Mouse (Mus musculus): Measurements from ENCODE around the gene Adi1. TPM values are rescaled to one million over a fixed set of nuclear protein-coding genes. Genes with fewer than 3 reads are reported as not detected.

The Adi1 gene
- polyA plus RNA-seq, 1 experiment from 2014 or later: 32.1 TPM

DNA sequence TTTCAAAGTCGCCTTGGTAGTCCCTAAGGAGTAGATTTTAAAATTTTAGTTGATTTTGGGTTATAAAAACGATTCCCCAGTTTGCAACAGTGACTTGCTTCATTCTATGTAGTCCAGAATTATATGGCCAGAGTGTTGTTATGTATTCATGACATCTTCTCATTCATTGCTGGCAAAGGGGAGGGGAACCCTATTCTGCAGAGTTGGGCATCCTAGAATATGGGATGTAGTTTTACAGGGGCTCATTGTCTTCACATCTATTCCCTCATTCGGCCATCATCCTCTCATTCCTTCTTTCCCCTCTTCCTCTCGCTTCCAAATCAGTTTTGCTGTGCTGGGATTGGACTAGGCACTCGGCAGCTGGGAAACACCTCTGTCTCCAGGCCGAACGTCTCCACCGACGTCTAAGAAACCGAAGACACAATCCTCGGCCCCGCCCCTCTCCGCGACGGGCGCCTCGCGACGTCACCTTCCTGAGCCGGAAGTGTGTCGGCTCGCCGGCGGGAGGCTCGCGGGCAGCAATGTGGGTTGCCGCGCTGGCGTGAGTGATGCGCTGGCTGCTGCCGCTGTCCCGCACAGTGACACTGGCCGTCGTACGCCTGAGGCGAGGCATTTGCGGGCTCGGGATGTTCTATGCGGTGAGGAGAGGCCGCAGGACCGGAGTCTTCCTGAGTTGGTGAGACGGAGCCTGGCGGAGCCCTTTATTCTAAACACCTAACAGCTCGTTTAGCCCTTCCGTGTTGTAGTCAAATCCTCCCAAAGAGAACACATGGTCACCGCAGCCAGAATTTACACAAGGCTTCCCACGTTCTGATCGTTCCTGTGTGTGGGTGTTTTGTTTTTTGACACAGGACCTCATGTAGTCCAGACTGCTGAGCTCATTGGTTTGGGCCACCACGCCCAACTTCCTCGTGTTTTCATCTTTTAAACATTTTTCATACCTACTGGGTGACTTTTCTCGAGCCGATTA is 25.6 kb upstream of the Adi1 start, which contains the start of gene Rnaseh1:
Gene Rnaseh1 (plus strand): TSS at position 462 of the 970 bp plus-strand sequence.
- Histone ChIP-seq H3K9me3 (ENCODE audit: control insufficient read depth, low read length) (no peaks in the 10 kb centered on the region), H3K9ac (ENCODE audit: low read depth, low read length) (peak within 1 kb of the TSS; percentile 78), H3K4me1 (ENCODE audit: control insufficient read depth, insufficient read depth, low read depth, low read length) (peaks cover 5% of the 10 kb centered on the region), H3K4me2 (ENCODE audit: low read length) (peak within 1 kb of the TSS; percentile 90), H3K36me3 (ENCODE audit: control insufficient read depth, insufficient read depth, low read length) (peaks cover 5% of the 10 kb centered on the region; the same call in 1 of the 2 replicates), H3K4me3 (ENCODE audit: low read length) (peak within 1 kb of the TSS; percentile 83), H3K27ac (ENCODE audit: low read depth, low read length) (peak within 1 kb of the TSS; percentile 79), H3K27me3 (replicated peaks; ENCODE audit: control insufficient read depth, insufficient read depth, low read length) (no peaks in the 10 kb centered on the region)
- peak; percentile 97 for ATAC-seq
- 2% methylated on average over 52 of the region's 52 CpGs for WGBS

DNA sequence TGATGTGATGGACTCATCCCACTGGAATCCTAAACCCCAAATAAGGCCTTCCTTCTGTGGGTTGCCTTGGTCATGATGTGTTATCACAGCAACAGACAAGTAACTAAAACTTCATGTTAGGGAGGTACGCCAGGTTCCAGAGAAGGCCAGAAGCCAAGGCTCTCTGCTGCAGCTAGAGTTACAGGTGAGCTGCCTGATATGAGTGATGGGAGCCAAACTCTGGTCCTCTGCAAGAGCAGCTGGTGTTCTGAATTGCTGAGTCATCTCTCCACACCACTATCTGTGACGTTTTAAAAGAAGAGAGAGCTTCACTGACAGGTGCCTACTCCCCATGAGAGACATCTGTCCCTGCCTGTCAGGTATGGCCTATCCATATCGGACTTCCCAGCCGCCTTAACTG is 12.4 kb upstream of the Adi1 start:
- WGBS: 89% methylated on average over 4 of the region's 4 CpGs
- H3K4me1 ChIP-seq (ENCODE audit: control insufficient read depth, insufficient read depth, low read depth, low read length): no peaks in the 10 kb centered on the region
- H3K4me2 ChIP-seq (ENCODE audit: low read length): no peak overlapping the region
- ATAC-seq: no peak
- no peak overlapping the region for H3K9ac ChIP-seq (ENCODE audit: low read depth, low read length)
- no peaks in the 10 kb centered on the region for H3K9me3 ChIP-seq (ENCODE audit: control insufficient read depth, low read length)
- no peaks in the 10 kb centered on the region for H3K27me3 ChIP-seq (replicated peaks; ENCODE audit: control insufficient read depth, insufficient read depth, low read length)
- no peak overlapping the region for H3K4me3 ChIP-seq (ENCODE audit: low read length)
- H3K36me3 ChIP-seq (ENCODE audit: control insufficient read depth, insufficient read depth, low read length): peaks cover 21% of the 10 kb centered on the region
- no peak overlapping the region for H3K27ac ChIP-seq (ENCODE audit: low read depth, low read length)

DNA sequence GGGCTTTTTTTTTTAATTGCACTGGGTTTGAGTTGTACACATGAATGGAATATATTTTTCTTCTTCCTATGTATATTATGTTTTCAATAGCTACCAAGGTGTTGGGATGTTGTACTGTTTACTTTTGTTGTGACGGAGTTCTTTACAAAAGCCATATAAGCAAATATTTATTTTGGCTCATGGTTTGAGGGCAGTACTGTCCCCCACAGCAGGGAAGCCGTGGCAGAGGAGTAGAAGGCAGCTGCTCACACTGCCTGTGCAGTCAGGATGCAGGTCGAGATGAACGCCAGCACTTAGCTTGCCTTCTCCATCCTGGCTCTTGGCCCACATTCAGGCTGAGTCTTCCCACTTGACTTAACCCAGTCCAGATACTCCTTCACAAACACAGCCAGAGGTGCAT is 8.3 kb upstream of the Adi1 start:
- Histone ChIP-seq H3K4me3 (ENCODE audit: low read length) (no peak overlapping the region), H3K9ac (ENCODE audit: low read depth, low read length) (no peak overlapping the region), H3K36me3 (ENCODE audit: control insufficient read depth, insufficient read depth, low read length) (no peaks in the 10 kb centered on the region), H3K27me3 (replicated peaks; ENCODE audit: control insufficient read depth, insufficient read depth, low read length) (no peaks in the 10 kb centered on the region), H3K4me2 (ENCODE audit: low read length) (no peak overlapping the region), H3K9me3 (ENCODE audit: control insufficient read depth, low read length) (no peaks in the 10 kb centered on the region), H3K4me1 (ENCODE audit: control insufficient read depth, insufficient read depth, low read depth, low read length) (no peaks in the 10 kb centered on the region), H3K27ac (ENCODE audit: low read depth, low read length) (no peak overlapping the region)
- ATAC-seq: no peak
- WGBS: 60% methylated on average over 4 of the region's 4 CpGs

DNA sequence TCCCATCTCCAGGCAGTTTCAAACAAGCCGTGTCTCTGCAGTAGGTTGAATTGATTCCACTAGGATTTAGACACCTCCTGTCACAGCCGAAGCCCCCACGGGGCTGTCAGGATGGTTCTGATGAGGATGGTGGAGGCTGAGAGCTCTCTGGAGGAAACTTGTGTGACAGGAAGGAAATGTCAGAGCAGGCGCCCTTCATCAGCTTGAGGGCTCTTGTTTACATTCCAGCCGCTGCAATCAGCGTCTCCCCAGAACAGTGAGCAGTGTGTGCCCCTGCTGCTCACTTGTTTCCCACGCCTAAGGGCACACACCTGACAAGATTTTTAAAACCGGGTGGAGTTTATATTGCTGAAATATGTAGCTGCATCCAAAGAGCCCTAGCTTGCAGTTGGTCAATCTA is 7.7 kb upstream of the Adi1 start:
- no peak for ATAC-seq
- H3K4me3 ChIP-seq (ENCODE audit: low read length): no peak overlapping the region
- no peak overlapping the region for H3K9ac ChIP-seq (ENCODE audit: low read depth, low read length)
- H3K27ac ChIP-seq (ENCODE audit: low read depth, low read length): no peak overlapping the region
- H3K36me3 ChIP-seq (ENCODE audit: control insufficient read depth, insufficient read depth, low read length): no peaks in the 10 kb centered on the region
- no peak overlapping the region for H3K4me2 ChIP-seq (ENCODE audit: low read length)
- no peaks in the 10 kb centered on the region for H3K9me3 ChIP-seq (ENCODE audit: control insufficient read depth, low read length)
- H3K4me1 ChIP-seq (ENCODE audit: control insufficient read depth, insufficient read depth, low read depth, low read length): no peaks in the 10 kb centered on the region
- WGBS: 51% methylated on average over 8 of the region's 8 CpGs
- no peaks in the 10 kb centered on the region for H3K27me3 ChIP-seq (replicated peaks; ENCODE audit: control insufficient read depth, insufficient read depth, low read length)

DNA sequence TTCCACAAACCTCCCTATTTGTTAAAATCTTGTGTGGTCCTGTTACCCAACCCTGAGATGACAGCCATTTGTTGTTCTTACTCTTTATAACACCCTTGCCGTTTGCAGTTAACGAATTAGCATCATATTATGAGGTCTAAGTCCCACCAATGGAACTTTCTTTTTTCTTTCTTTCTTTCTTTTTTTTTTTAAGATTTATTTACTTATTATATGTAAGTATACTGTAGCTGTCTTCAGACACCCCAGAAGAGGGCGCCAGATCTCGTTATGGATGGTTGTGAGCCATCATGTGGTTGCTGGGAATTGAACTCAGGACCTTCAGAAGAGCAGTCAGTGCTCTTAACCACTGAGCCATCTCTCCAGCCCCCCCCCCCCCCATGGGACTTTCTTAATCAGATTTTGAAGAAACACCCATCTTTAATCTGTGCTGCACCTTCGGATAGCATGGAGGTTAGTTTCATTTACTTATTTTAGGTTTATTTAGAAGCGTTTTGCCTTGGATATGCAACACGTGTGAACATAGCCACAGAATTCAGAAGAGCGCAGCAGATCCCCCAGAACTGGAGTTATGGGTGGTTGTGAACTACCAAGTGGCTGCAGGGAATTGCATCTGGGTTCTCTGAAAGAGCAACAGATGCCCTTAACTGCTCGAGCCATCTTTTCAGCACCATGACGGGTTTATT is 852 bp upstream of the Adi1 start:
- Histone ChIP-seq H3K27me3 (replicated peaks; ENCODE audit: control insufficient read depth, insufficient read depth, low read length) (no peaks in the 10 kb centered on the region), H3K4me2 (ENCODE audit: low read length) (peak overlapping the region; percentile 66)

DNA sequence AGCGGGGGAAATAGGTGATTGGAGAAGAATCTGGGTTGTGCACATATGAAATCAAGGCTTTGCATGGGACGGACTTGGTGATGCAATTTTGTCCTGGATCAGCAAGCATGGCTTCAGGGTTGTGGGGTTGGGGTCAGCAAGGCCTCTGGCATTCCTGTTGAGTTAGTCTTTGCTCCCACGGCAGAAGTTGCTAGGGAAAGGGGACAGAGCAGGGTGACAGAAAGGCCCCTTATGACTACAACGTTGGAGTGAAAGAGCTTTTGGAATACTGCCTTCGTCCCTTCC is 836 bp downstream of the Adi1 start:
- no peak for ATAC-seq

More for the DNA sequence above, 852 bp upstream of the Adi1 start:
- H3K4me1 ChIP-seq (ENCODE audit: control insufficient read depth, insufficient read depth, low read depth, low read length): peaks cover 9% of the 10 kb centered on the region
- no peaks in the 10 kb centered on the region for H3K36me3 ChIP-seq (ENCODE audit: control insufficient read depth, insufficient read depth, low read length)
- no peak overlapping the region; the same call in 1 of the 2 replicates for H3K4me3 ChIP-seq (ENCODE audit: low read length)
- ATAC-seq: no peak
- 86% methylated on average over 10 of the region's 10 CpGs for WGBS
- H3K9me3 ChIP-seq (ENCODE audit: control insufficient read depth, low read length): no peaks in the 10 kb centered on the region
- H3K27ac ChIP-seq (ENCODE audit: low read depth, low read length): peak overlapping the region; percentile 92
- H3K9ac ChIP-seq (ENCODE audit: low read depth, low read length): no peak overlapping the region

DNA sequence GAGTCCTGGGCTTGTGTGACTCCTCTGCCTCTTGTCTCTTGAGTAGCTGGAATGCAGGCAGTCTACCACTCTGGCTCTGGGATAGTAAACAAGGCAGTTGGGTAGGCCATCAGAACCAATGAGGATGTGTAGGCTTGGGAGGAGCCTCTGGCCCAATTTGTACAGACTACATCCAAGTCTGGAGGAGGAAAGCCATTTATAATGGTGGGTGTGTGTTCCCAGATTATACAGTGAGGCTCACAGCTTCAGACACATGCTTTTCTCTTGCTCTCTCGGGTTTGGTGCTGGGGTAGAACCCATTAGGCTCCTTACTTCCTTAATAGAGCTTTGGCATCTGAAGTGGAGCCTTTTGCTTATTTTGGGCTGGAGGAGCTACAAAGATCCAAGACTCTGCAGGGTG is 9.6 kb downstream of the Adi1 start:
- H3K4me3 ChIP-seq (ENCODE audit: low read length): no peak overlapping the region
- WGBS: 81% methylated on average over 1 of the region's 1 CpGs
- no peaks in the 10 kb centered on the region for H3K27me3 ChIP-seq (replicated peaks; ENCODE audit: control insufficient read depth, insufficient read depth, low read length)
- H3K27ac ChIP-seq (ENCODE audit: low read depth, low read length): no peak overlapping the region
- ATAC-seq: no peak
- H3K4me2 ChIP-seq (ENCODE audit: low read length): no peak overlapping the region
- H3K36me3 ChIP-seq (ENCODE audit: control insufficient read depth, insufficient read depth, low read length): peaks cover 2% of the 10 kb centered on the region; the same call in 1 of the 2 replicates
- H3K9me3 ChIP-seq (ENCODE audit: control insufficient read depth, low read length): no peaks in the 10 kb centered on the region
- H3K4me1 ChIP-seq (ENCODE audit: control insufficient read depth, insufficient read depth, low read depth, low read length): 0 out of 2 replicates have a peak, but pooled peaks cover 5% of the 10 kb centered on the region
- H3K9ac ChIP-seq (ENCODE audit: low read depth, low read length): no peak overlapping the region

More for the DNA sequence above, 836 bp downstream of the Adi1 start:
- no peaks in the 10 kb centered on the region for H3K27me3 ChIP-seq (replicated peaks; ENCODE audit: control insufficient read depth, insufficient read depth, low read length)
- H3K36me3 ChIP-seq (ENCODE audit: control insufficient read depth, insufficient read depth, low read length): no peaks in the 10 kb centered on the region
- H3K4me3 ChIP-seq (ENCODE audit: low read length): peak overlapping the region; percentile 51
- no peaks in the 10 kb centered on the region for H3K9me3 ChIP-seq (ENCODE audit: control insufficient read depth, low read length)
- H3K4me2 ChIP-seq (ENCODE audit: low read length): peak overlapping the region; percentile 66
- H3K4me1 ChIP-seq (ENCODE audit: control insufficient read depth, insufficient read depth, low read depth, low read length): peaks cover 9% of the 10 kb centered on the region
- WGBS: 68% methylated on average over 5 of the region's 5 CpGs
- H3K27ac ChIP-seq (ENCODE audit: low read depth, low read length): peak overlapping the region; percentile 92
- H3K9ac ChIP-seq (ENCODE audit: low read depth, low read length): peak overlapping the region; percentile 59

DNA sequence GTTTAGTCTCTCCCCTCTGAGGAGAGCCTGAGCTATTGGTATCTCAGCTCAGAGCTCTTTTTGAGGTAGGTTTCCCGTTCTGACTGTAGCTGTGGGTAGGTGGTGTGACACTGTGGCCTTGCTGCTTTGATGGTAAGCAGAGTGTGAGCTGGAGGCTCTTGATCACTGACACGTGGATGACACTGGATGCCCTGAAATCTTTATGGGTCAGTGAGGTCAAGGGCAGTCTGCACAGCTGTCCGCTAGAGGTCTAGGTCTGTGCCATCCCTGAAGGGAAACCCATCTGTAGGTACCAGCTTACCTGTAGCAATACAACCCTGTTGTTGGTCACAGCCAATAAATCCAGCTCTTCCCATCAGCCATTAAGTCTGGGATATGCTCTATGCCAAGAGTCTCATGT is 10.7 kb downstream of the Adi1 start:
- ATAC-seq: 0 out of 2 replicates have a peak, but pooled peaks have one; percentile 10
- Histone ChIP-seq H3K36me3 (ENCODE audit: control insufficient read depth, insufficient read depth, low read length) (peaks cover 6% of the 10 kb centered on the region), H3K4me3 (ENCODE audit: low read length) (no peak overlapping the region), H3K9me3 (ENCODE audit: control insufficient read depth, low read length) (no peaks in the 10 kb centered on the region), H3K9ac (ENCODE audit: low read depth, low read length) (no peak overlapping the region; the same call in 1 of the 2 replicates), H3K4me1 (ENCODE audit: control insufficient read depth, insufficient read depth, low read depth, low read length) (0 out of 2 replicates have a peak, but pooled peaks cover 5% of the 10 kb centered on the region), H3K4me2 (ENCODE audit: low read length) (no peak overlapping the region), H3K27me3 (replicated peaks; ENCODE audit: control insufficient read depth, insufficient read depth, low read length) (no peaks in the 10 kb centered on the region), H3K27ac (ENCODE audit: low read depth, low read length) (no peak overlapping the region)
- WGBS: 63% methylated on average over 3 of the region's 3 CpGs
